Mouse (Mus musculus): ENCODE results near the gene Mknk2. TPM values are rescaled to one million over a fixed set of nuclear protein-coding genes. Genes with fewer than 3 reads are reported as not detected.
A peak's percentile ranks its signal among the peaks of the same experiment; 100 is the strongest.

Mknk2 gene
- polyA plus RNA-seq (2015; fragmentation: Nextera tagmentation; extraction: Ambion mirVana), result 95.3 and 103 TPM in 2 replicates

GRCm38 (mm10) chr10:80677942-80678436, at the start of gene Mknk2:
Gene Mknk2, minus strand, starts transcription at chr10:80678112.
- Histone ChIP-seq H3K4me1 (peaks cover 62% of the 10 kb centered on the region), H3K4me3 (replicated peaks) (peak within 1 kb of the TSS; percentile 91), H3K36me3 (peaks cover 7% of the 10 kb centered on the region; the same call in 1 of the 2 replicates), H3K27me3 (no peaks in the 10 kb centered on the region), H3K4me2 (peak within 1 kb of the TSS; percentile 81), H3K27ac (peak within 1 kb of the TSS; percentile 98), H3K9me3 (replicated peaks) (no peaks in the 10 kb centered on the region), H3K9ac (peak within 1 kb of the TSS; percentile 70)
- ATAC-seq (replicated peaks; ENCODE audit: low FRiP score), result peak; percentile 63
- 4% methylated on average over 8 of the region's 8 CpGs for WGBS

- H3K36me3 ChIP-seq, result peaks cover 99% of the 10 kb centered on the region
- H3K9ac ChIP-seq, result no peak overlapping the region
- no peaks in the 10 kb centered on the region for H3K9me3 ChIP-seq (replicated peaks)
- H3K4me2 ChIP-seq, result no peak overlapping the region
- H3K4me3 ChIP-seq (replicated peaks), result no peak overlapping the region
- no peaks in the 10 kb centered on the region for H3K4me1 ChIP-seq
- no peak for ATAC-seq (replicated peaks; ENCODE audit: low FRiP score)
- H3K27ac ChIP-seq, result no peak overlapping the region
- no peaks in the 10 kb centered on the region for H3K27me3 ChIP-seq
- 76% methylated on average over 1 of the region's 1 CpGs for WGBS
These were observed 39.4 kb upstream of the Mknk2 start for GRCm38 (mm10) chr10:80717281-80717680.

- Histone ChIP-seq H3K4me3 (replicated peaks) (no peak overlapping the region), H3K9ac (no peak overlapping the region)
These were observed 32.9 kb upstream of the Mknk2 start for GRCm38 (mm10) chr10:80710834-80711233.

GRCm38 (mm10) chr10:80705479-80705878, 27.6 kb upstream of the Mknk2 start:
- Histone ChIP-seq H3K9ac (no peak overlapping the region), H3K27me3 (no peaks in the 10 kb centered on the region), H3K36me3 (peaks cover 52% of the 10 kb centered on the region), H3K4me3 (replicated peaks) (no peak overlapping the region), H3K4me1 (peaks cover 24% of the 10 kb centered on the region), H3K9me3 (replicated peaks) (no peaks in the 10 kb centered on the region), H3K27ac (no peak overlapping the region), H3K4me2 (no peak overlapping the region)
- WGBS, result 77% methylated on average over 3 of the region's 3 CpGs
- ATAC-seq (replicated peaks; ENCODE audit: low FRiP score), result no peak

More at GRCm38 (mm10) chr10:80710834-80711233, 32.9 kb upstream of the Mknk2 start:
- H3K27me3 ChIP-seq, result no peaks in the 10 kb centered on the region
- H3K27ac ChIP-seq, result no peak overlapping the region
- H3K9me3 ChIP-seq (replicated peaks), result no peaks in the 10 kb centered on the region
- no peak for ATAC-seq (replicated peaks; ENCODE audit: low FRiP score)
- no peak overlapping the region for H3K4me2 ChIP-seq
- no peaks in the 10 kb centered on the region for H3K4me1 ChIP-seq
- whole genome bisulfite sequencing, result 86% methylated on average over 3 of the region's 3 CpGs
- H3K36me3 ChIP-seq, result peaks cover 99% of the 10 kb centered on the region

GRCm38 (mm10) chr10:80705033-80705432, 27.1 kb upstream of the Mknk2 start:
- H3K4me3 ChIP-seq (replicated peaks), result no peak overlapping the region
- H3K27ac ChIP-seq, result no peak overlapping the region
- no peak overlapping the region for H3K4me2 ChIP-seq
- 56% methylated on average over 3 of the region's 3 CpGs for WGBS
- H3K9me3 ChIP-seq (replicated peaks), result no peaks in the 10 kb centered on the region
- ATAC-seq (replicated peaks; ENCODE audit: low FRiP score), result no peak
- peaks cover 29% of the 10 kb centered on the region for H3K4me1 ChIP-seq
- peaks cover 47% of the 10 kb centered on the region for H3K36me3 ChIP-seq
- no peaks in the 10 kb centered on the region for H3K27me3 ChIP-seq
- no peak overlapping the region for H3K9ac ChIP-seq

GRCm38 (mm10) chr10:80704418-80704817, 26.5 kb upstream of the Mknk2 start:
- Histone ChIP-seq H3K4me2 (no peak overlapping the region), H3K27ac (no peak overlapping the region), H3K4me3 (replicated peaks) (no peak overlapping the region), H3K9ac (no peak overlapping the region), H3K9me3 (replicated peaks) (no peaks in the 10 kb centered on the region), H3K4me1 (peaks cover 32% of the 10 kb centered on the region), H3K27me3 (no peaks in the 10 kb centered on the region), H3K36me3 (peaks cover 41% of the 10 kb centered on the region)
- no peak for ATAC-seq (replicated peaks; ENCODE audit: low FRiP score)
- 88% methylated on average over 5 of the region's 5 CpGs for WGBS

- peaks cover 33% of the 10 kb centered on the region for H3K36me3 ChIP-seq
- peaks cover 35% of the 10 kb centered on the region for H3K4me1 ChIP-seq
- 86% methylated on average over 5 of the region's 5 CpGs for WGBS
- H3K4me2 ChIP-seq, result peak overlapping the region; percentile 78
- peak overlapping the region; percentile 58; the same call in 1 of the 2 replicates for H3K9ac ChIP-seq
- H3K4me3 ChIP-seq (replicated peaks), result peak overlapping the region; percentile 71
- no peak overlapping the region for H3K27ac ChIP-seq
- no peaks in the 10 kb centered on the region for H3K9me3 ChIP-seq (replicated peaks)
- ATAC-seq (replicated peaks; ENCODE audit: low FRiP score), result no peak
- no peaks in the 10 kb centered on the region for H3K27me3 ChIP-seq
These were observed 25.7 kb upstream of the Mknk2 start for GRCm38 (mm10) chr10:80703643-80704042.

GRCm38 (mm10) chr10:80702536-80703390, 24.9 kb upstream of the Mknk2 start:
- no peaks in the 10 kb centered on the region for H3K27me3 ChIP-seq
- H3K4me3 ChIP-seq (replicated peaks), result peak overlapping the region; percentile 71
- H3K4me2 ChIP-seq, result peak overlapping the region; percentile 78
- H3K4me1 ChIP-seq, result peaks cover 40% of the 10 kb centered on the region
- H3K9me3 ChIP-seq (replicated peaks), result no peaks in the 10 kb centered on the region
- WGBS, result 2% methylated on average over 47 of the region's 47 CpGs
- peaks cover 25% of the 10 kb centered on the region for H3K36me3 ChIP-seq
- H3K9ac ChIP-seq, result peak overlapping the region; percentile 58
- ATAC-seq (replicated peaks; ENCODE audit: low FRiP score), result peak; percentile 90
- H3K27ac ChIP-seq, result peak overlapping the region; percentile 90

GRCm38 (mm10) chr10:80701721-80702535, 24.0 kb upstream of the Mknk2 start, which contains the start of the genes Mob3a and Izumo4:
Gene Mob3a, minus strand, starts transcription at chr10:80701977.
Gene Izumo4, plus strand, starts transcription at chr10:80702184.
- Histone ChIP-seq H3K4me1 (peaks cover 46% of the 10 kb centered on the region), H3K9ac (peak within 1 kb of the TSS; percentile 66), H3K4me2 (peak within 1 kb of the TSS; percentile 78), H3K36me3 (peaks cover 16% of the 10 kb centered on the region), H3K9me3 (replicated peaks) (no peaks in the 10 kb centered on the region), H3K27me3 (no peaks in the 10 kb centered on the region), H3K27ac (peak within 1 kb of the TSS; percentile 90), H3K4me3 (replicated peaks) (peak within 1 kb of the TSS; percentile 71)
- peak; percentile 97 for ATAC-seq (replicated peaks; ENCODE audit: low FRiP score)
- under 1% methylated on average over 59 of the region's 59 CpGs for WGBS

- no peaks in the 10 kb centered on the region for H3K9me3 ChIP-seq (replicated peaks)
- peaks cover 58% of the 10 kb centered on the region for H3K4me1 ChIP-seq
- H3K27ac ChIP-seq, result peak overlapping the region; percentile 90; the same call in 1 of the 2 replicates
- no peak for ATAC-seq (replicated peaks; ENCODE audit: low FRiP score)
- H3K36me3 ChIP-seq, result peaks cover 5% of the 10 kb centered on the region; the same call in 1 of the 2 replicates
- WGBS, result 37% methylated on average over 4 of the region's 4 CpGs
- peak overlapping the region; percentile 71 for H3K4me3 ChIP-seq (replicated peaks)
- H3K27me3 ChIP-seq, result no peaks in the 10 kb centered on the region
- H3K9ac ChIP-seq, result 0 out of 2 replicates have a peak overlapping the region, but pooled peaks have one; percentile 66
- peak overlapping the region; percentile 78 for H3K4me2 ChIP-seq
These were observed 22.8 kb upstream of the Mknk2 start for GRCm38 (mm10) chr10:80700732-80701131.

- no peak for ATAC-seq (replicated peaks; ENCODE audit: low FRiP score)
- H3K27me3 ChIP-seq, result no peaks in the 10 kb centered on the region
- peaks cover 65% of the 10 kb centered on the region for H3K4me1 ChIP-seq
- peaks cover under 1% of the 10 kb centered on the region; the same call in 1 of the 2 replicates for H3K36me3 ChIP-seq
- WGBS, result 85% methylated on average over 7 of the region's 7 CpGs
- H3K4me3 ChIP-seq (replicated peaks), result no peak overlapping the region
- H3K9ac ChIP-seq, result no peak overlapping the region
- no peaks in the 10 kb centered on the region for H3K9me3 ChIP-seq (replicated peaks)
- no peak overlapping the region for H3K27ac ChIP-seq
- peak overlapping the region; percentile 78 for H3K4me2 ChIP-seq
These were observed 22.2 kb upstream of the Mknk2 start for GRCm38 (mm10) chr10:80700038-80700504.

All from kidney, embryonic 15.5 days (tissue).